Mouse (Mus musculus): Measurements from ENCODE around the gene Sdk2. TPM values are rescaled to one million over a fixed set of nuclear protein-coding genes. Genes with fewer than 3 reads are reported as not detected.

Gene Sdk2
- polyA plus RNA-seq, 1 experiment from 2014 or later = 5.0 TPM

DNA sequence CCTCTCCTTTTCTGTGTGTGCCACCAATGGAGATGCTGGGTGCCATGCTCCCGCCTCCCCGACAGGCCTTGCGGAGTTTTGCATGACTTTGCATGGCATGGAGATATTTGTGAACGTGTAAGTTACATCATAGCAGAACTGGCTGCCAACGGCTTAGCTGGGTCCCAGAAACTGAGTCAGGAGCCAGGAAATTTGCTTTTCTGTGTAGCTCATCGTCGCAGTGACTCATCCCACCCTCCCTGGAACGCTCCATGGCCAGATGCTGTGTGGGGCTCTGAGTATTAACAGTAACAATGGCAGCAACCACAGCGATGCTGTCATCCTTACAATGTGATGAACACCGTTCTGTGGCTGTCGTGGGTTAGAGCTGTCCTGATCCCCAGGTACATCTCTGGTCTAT lies 139.6 kb downstream of the Sdk2 start:
- no peaks in the 10 kb centered on the region for H3K9me3 ChIP-seq
- 88% methylated on average over 11 of the region's 11 CpGs for WGBS
- no peak overlapping the region for H3K4me3 ChIP-seq (replicated peaks)
- no peak for ATAC-seq
- H3K9ac ChIP-seq (replicated peaks) = no peak overlapping the region
- H3K4me1 ChIP-seq (replicated peaks) = peaks cover 66% of the 10 kb centered on the region
- H3K4me2 ChIP-seq (replicated peaks) = no peak overlapping the region
- no peaks in the 10 kb centered on the region for H3K36me3 ChIP-seq
- H3K27ac ChIP-seq = no peak overlapping the region
- no peaks in the 10 kb centered on the region for H3K27me3 ChIP-seq

DNA sequence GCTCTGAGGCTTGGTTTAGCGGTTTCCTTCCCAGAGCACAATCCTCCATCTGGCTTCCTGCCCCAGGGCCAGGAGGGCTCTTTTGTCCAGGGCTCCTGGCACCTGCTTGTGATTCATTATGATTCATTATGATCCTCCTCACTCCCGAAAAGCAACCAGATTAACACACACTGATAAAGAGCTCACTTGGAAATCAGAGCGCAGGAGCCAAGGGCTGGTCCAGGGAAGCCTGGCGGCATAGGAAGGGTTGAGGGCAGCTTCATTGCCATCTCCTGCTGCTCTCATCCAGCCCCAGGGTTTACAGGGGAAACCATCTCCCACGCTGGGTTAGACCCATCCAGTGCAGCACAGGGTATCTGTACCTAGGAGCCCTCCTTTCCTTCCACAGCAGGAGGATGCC lies 143.7 kb downstream of the Sdk2 start:
- 12% methylated on average over 5 of the region's 5 CpGs for WGBS
- Histone ChIP-seq H3K27me3 (no peaks in the 10 kb centered on the region), H3K4me2 (replicated peaks) (no peak overlapping the region), H3K4me1 (replicated peaks) (peaks cover 37% of the 10 kb centered on the region), H3K27ac (peak overlapping the region; percentile 64), H3K9ac (replicated peaks) (no peak overlapping the region), H3K9me3 (no peaks in the 10 kb centered on the region), H3K36me3 (no peaks in the 10 kb centered on the region), H3K4me3 (replicated peaks) (no peak overlapping the region)
- peak; percentile 71 for ATAC-seq

DNA sequence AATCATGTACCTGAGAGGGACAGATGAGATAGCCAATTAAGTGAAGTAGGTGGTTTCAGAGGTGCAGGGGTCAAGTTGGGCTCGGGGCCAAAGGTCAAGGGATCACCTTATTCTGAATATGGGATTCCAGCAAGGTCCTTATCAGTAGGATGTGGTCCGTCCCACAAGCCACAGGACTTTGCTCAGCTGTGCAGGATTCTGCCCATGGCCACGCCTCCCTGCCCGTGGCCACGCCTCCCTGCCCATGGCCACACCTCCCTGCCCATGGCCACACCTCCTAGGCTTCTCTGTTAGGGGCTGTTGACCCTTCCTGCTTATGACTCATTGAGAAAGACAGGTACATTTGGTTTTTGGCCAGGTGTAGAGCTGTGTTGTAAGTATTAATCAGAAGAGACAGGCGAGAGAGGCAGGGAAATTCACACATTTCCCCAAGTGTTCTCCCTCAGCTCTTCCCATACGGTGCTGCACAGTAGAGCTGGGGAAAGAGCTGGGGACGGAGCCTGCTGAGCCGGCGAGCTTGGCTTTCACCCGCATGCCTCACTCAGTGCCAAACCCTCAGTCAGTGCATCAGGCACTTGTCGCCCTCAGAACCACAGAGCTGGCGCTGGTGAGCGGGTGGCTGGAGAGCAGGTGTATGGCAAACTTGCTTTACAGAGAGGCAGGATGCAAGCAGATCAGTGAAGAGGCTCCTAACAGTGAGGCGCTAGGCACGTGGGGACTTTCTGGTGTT lies 163.6 kb downstream of the Sdk2 start:
- 75% methylated on average over 16 of the region's 16 CpGs for WGBS
- Histone ChIP-seq H3K9me3 (no peaks in the 10 kb centered on the region), H3K27ac (no peak overlapping the region), H3K4me3 (replicated peaks) (no peak overlapping the region), H3K36me3 (no peaks in the 10 kb centered on the region), H3K4me2 (replicated peaks) (no peak overlapping the region), H3K4me1 (replicated peaks) (peaks cover 13% of the 10 kb centered on the region), H3K27me3 (no peaks in the 10 kb centered on the region), H3K9ac (replicated peaks) (no peak overlapping the region)
- ATAC-seq = no peak

- no peak for ATAC-seq
- WGBS = 87% methylated on average over 7 of the region's 7 CpGs
Measured at GRCm38 (mm10) chr11:113901906-113902305, 164.9 kb downstream of the Sdk2 start.

GRCm38 (mm10) chr11:113898671-113899070 lies 168.2 kb downstream of the Sdk2 start:
- ATAC-seq = no peak

More at GRCm38 (mm10) chr11:113901906-113902305, 164.9 kb downstream of the Sdk2 start:
- Histone ChIP-seq H3K4me1 (replicated peaks) (peaks cover 6% of the 10 kb centered on the region; the same call in 1 of the 2 replicates), H3K4me3 (replicated peaks) (no peak overlapping the region), H3K9me3 (no peaks in the 10 kb centered on the region), H3K4me2 (replicated peaks) (no peak overlapping the region), H3K27me3 (no peaks in the 10 kb centered on the region), H3K27ac (no peak overlapping the region), H3K9ac (replicated peaks) (no peak overlapping the region), H3K36me3 (no peaks in the 10 kb centered on the region)

DNA sequence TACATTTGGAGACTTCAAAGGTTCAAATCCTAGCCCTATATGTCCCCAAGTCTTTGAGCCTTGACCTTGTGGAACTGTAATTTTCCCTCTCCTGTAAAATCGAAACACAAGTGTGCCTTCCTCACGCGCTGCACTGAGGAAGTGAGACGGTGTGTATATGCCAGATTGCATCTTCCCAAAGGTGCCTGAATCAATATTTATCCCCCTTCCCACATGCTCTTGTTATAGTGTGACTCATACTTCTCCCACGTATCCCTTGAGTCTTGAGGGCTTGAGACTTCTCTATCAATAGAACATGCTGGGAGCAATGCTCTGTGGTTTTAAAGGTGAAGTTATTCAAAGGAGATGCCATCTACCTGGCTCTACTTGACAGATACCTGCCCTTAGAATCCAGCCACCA lies 170.8 kb downstream of the Sdk2 start:
- H3K4me1 ChIP-seq (replicated peaks) = peaks cover 19% of the 10 kb centered on the region
- ATAC-seq = no peak
- H3K4me3 ChIP-seq (replicated peaks) = no peak overlapping the region
- H3K36me3 ChIP-seq = no peaks in the 10 kb centered on the region
- no peaks in the 10 kb centered on the region for H3K27me3 ChIP-seq
- no peak overlapping the region for H3K27ac ChIP-seq
- H3K9ac ChIP-seq (replicated peaks) = no peak overlapping the region
- H3K9me3 ChIP-seq = no peaks in the 10 kb centered on the region
- WGBS = 94% methylated on average over 5 of the region's 5 CpGs
- H3K4me2 ChIP-seq (replicated peaks) = no peak overlapping the region

More at GRCm38 (mm10) chr11:113898671-113899070, 168.2 kb downstream of the Sdk2 start:
- 18% methylated on average over 7 of the region's 7 CpGs for WGBS
- no peak overlapping the region for H3K9ac ChIP-seq (replicated peaks)
- no peaks in the 10 kb centered on the region for H3K27me3 ChIP-seq
- H3K4me3 ChIP-seq (replicated peaks) = no peak overlapping the region
- no peaks in the 10 kb centered on the region for H3K9me3 ChIP-seq
- H3K27ac ChIP-seq = no peak overlapping the region
- no peaks in the 10 kb centered on the region for H3K36me3 ChIP-seq
- no peak overlapping the region for H3K4me2 ChIP-seq (replicated peaks)
- peaks cover 5% of the 10 kb centered on the region; the same call in 1 of the 2 replicates for H3K4me1 ChIP-seq (replicated peaks)

- no peak overlapping the region for H3K4me2 ChIP-seq (replicated peaks)
- no peaks in the 10 kb centered on the region for H3K9me3 ChIP-seq
- H3K4me1 ChIP-seq (replicated peaks) = peaks cover 14% of the 10 kb centered on the region
- no peaks in the 10 kb centered on the region for H3K36me3 ChIP-seq
- H3K27me3 ChIP-seq = no peaks in the 10 kb centered on the region
- H3K4me3 ChIP-seq (replicated peaks) = no peak overlapping the region
- ATAC-seq = no peak
- H3K9ac ChIP-seq (replicated peaks) = no peak overlapping the region
- H3K27ac ChIP-seq = no peak overlapping the region
- WGBS = 74% methylated on average over 6 of the region's 6 CpGs
Measured at GRCm38 (mm10) chr11:113892924-113893323, 173.9 kb downstream of the Sdk2 start.

DNA sequence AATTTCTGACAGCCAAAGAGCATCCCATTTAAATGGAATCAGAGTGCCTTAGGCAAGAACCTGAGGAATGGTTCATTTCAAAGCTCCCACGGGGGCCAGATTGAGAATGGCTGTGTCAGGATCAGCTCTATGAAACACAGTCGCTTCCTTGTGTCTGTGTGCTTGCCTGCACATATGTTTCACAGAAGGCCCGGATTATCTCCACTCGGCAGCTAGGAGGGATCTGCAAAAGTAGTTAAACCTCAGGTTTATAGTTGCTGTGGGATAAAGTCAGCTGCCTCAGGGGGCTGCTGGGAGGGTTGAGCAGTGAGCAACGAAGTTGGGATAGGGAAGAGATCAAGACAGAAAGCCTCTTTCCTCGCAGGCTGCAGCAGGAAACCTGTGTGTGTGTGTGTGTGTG lies 174.8 kb downstream of the Sdk2 start:
- H3K4me1 ChIP-seq (replicated peaks) = peaks cover 14% of the 10 kb centered on the region
- no peak overlapping the region for H3K9ac ChIP-seq (replicated peaks)
- H3K4me2 ChIP-seq (replicated peaks) = no peak overlapping the region
- no peaks in the 10 kb centered on the region for H3K9me3 ChIP-seq
- H3K27me3 ChIP-seq = no peaks in the 10 kb centered on the region
- H3K4me3 ChIP-seq (replicated peaks) = no peak overlapping the region
- no peak for ATAC-seq
- H3K27ac ChIP-seq = no peak overlapping the region
- H3K36me3 ChIP-seq = no peaks in the 10 kb centered on the region
- WGBS = 47% methylated on average over 6 of the region's 6 CpGs

- H3K27me3 ChIP-seq = no peaks in the 10 kb centered on the region
- peaks cover 11% of the 10 kb centered on the region for H3K4me1 ChIP-seq (replicated peaks)
- no peak for ATAC-seq
- 85% methylated on average over 5 of the region's 5 CpGs for WGBS
- H3K36me3 ChIP-seq = no peaks in the 10 kb centered on the region
- H3K4me3 ChIP-seq (replicated peaks) = no peak overlapping the region
- no peak overlapping the region for H3K27ac ChIP-seq
- H3K9me3 ChIP-seq = no peaks in the 10 kb centered on the region
- H3K4me2 ChIP-seq (replicated peaks) = no peak overlapping the region
- no peak overlapping the region for H3K9ac ChIP-seq (replicated peaks)
Measured at GRCm38 (mm10) chr11:113888156-113888750, 178.6 kb downstream of the Sdk2 start.

GRCm38 (mm10) chr11:113886299-113886698 lies 180.5 kb downstream of the Sdk2 start:
- Histone ChIP-seq H3K36me3 (no peaks in the 10 kb centered on the region), H3K4me1 (replicated peaks) (no peaks in the 10 kb centered on the region), H3K9ac (replicated peaks) (no peak overlapping the region), H3K9me3 (no peaks in the 10 kb centered on the region), H3K4me2 (replicated peaks) (no peak overlapping the region), H3K27ac (no peak overlapping the region), H3K27me3 (no peaks in the 10 kb centered on the region), H3K4me3 (replicated peaks) (no peak overlapping the region)
- no peak for ATAC-seq
- WGBS = 83% methylated on average over 7 of the region's 7 CpGs

GRCm38 (mm10) chr11:113884962-113885361 lies 181.9 kb downstream of the Sdk2 start:
- ATAC-seq = no peak
- no peaks in the 10 kb centered on the region for H3K4me1 ChIP-seq (replicated peaks)
- no peaks in the 10 kb centered on the region for H3K27me3 ChIP-seq
- no peak overlapping the region for H3K27ac ChIP-seq
- no peak overlapping the region for H3K4me3 ChIP-seq (replicated peaks)
- no peak overlapping the region for H3K4me2 ChIP-seq (replicated peaks)
- H3K9me3 ChIP-seq = no peaks in the 10 kb centered on the region
- H3K36me3 ChIP-seq = peaks cover 5% of the 10 kb centered on the region
- H3K9ac ChIP-seq (replicated peaks) = no peak overlapping the region
- WGBS = 82% methylated on average over 11 of the region's 11 CpGs

DNA sequence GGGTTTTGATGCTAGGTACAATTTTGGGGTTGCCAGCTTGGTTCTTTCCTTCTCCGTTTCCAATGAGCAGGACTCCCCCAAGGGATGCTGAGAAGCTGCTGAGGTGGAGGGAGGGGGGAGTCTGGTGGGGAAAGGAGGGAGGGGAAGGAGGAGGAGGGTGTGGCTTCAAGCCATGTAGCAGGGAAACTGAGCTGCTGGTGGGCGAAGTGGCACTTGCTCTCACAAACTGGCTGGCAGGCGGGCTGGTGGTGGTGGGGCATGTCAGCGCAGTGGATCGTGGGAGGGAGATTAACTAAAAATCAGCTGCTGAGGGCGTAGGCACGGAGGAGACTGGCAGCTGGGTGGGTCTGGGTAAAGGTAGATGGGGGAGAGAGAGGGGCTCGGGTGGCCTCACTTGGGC lies 183.8 kb downstream of the Sdk2 start:
- no peak overlapping the region for H3K4me2 ChIP-seq (replicated peaks)
- no peak for ATAC-seq
- H3K9ac ChIP-seq (replicated peaks) = no peak overlapping the region
- 77% methylated on average over 8 of the region's 8 CpGs for WGBS
- no peak overlapping the region for H3K4me3 ChIP-seq (replicated peaks)
- peaks cover 5% of the 10 kb centered on the region for H3K36me3 ChIP-seq
- no peaks in the 10 kb centered on the region for H3K9me3 ChIP-seq
- H3K27me3 ChIP-seq = no peaks in the 10 kb centered on the region
- no peak overlapping the region for H3K27ac ChIP-seq
- H3K4me1 ChIP-seq (replicated peaks) = no peaks in the 10 kb centered on the region

Data from midbrain, embryonic 13.5 days (tissue).